Mouse (Mus musculus): ENCODE measurements at regions not wholly inside any gene's neighbourhood (a gene's known extent, or its start where the extent isn't known, plus 50 kb on each side); places are given as distances from the start of the nearest gene placed in this dataset.

GRCm38 (mm10) chr11:63413106-63413505 lies 284.3 kb downstream of the Pmp22 start:
- peak overlapping the region; percentile 57 for H3K4me2 ChIP-seq (replicated peaks; ENCODE audit: low read depth, low read length)
- ATAC-seq (no peak), DNase-seq (ENCODE audit: low spot score) (peak; percentile 20)
- H3K9ac ChIP-seq (replicated peaks; ENCODE audit: low read depth), result no peak overlapping the region
- 18% methylated on average over 13 of the region's 13 CpGs for WGBS
- H3K4me1 ChIP-seq (ENCODE audit: insufficient read depth, low read depth, low read length), result peaks cover 3% of the 10 kb centered on the region; the same call in 1 of the 2 replicates
- H3K27ac ChIP-seq (ENCODE audit: low read length), result no peak overlapping the region
- no peaks in the 10 kb centered on the region for H3K9me3 ChIP-seq (ENCODE audit: low read length)
- H3K27me3 ChIP-seq (replicated peaks; ENCODE audit: insufficient read depth, low read length), result peaks cover 8% of the 10 kb centered on the region; the same call in 1 of the 2 replicates
- TF ChIP-seq CTCF (IDR thresholded peaks at IDR 0.05), result no peak
- no peaks in the 10 kb centered on the region for H3K36me3 ChIP-seq (ENCODE audit: insufficient read depth, low read length)
- peak overlapping the region; percentile 34 for H3K4me3 ChIP-seq (ENCODE audit: low read depth, low read length)

- WGBS, result 60% methylated on average over 4 of the region's 4 CpGs
- peaks cover 8% of the 10 kb centered on the region; the same call in 1 of the 2 replicates for H3K27me3 ChIP-seq (replicated peaks; ENCODE audit: insufficient read depth, low read length)
- ATAC-seq, result no peak
- H3K9ac ChIP-seq (replicated peaks; ENCODE audit: low read depth), result no peak overlapping the region
- H3K4me1 ChIP-seq (ENCODE audit: insufficient read depth, low read depth, low read length), result peaks cover 3% of the 10 kb centered on the region; the same call in 1 of the 2 replicates
- no peak overlapping the region; the same call in 1 of the 2 replicates for H3K4me2 ChIP-seq (replicated peaks; ENCODE audit: low read depth, low read length)
- no peaks in the 10 kb centered on the region for H3K36me3 ChIP-seq (ENCODE audit: insufficient read depth, low read length)
- H3K9me3 ChIP-seq (ENCODE audit: low read length), result no peaks in the 10 kb centered on the region
- TF ChIP-seq CTCF (IDR thresholded peaks at IDR 0.05) (no peak), EP300 (IDR thresholded peaks at IDR 0.05) (no peak)
- no peak overlapping the region for H3K27ac ChIP-seq (ENCODE audit: low read length)
- no peak overlapping the region for H3K4me3 ChIP-seq (ENCODE audit: low read depth, low read length)
- no peak for DNase-seq (ENCODE audit: low spot score)
These were observed 284.8 kb downstream of the Pmp22 start for GRCm38 (mm10) chr11:63413621-63414020.

- H3K4me3 ChIP-seq (ENCODE audit: low read depth, low read length), result no peak overlapping the region
- DNase-seq (ENCODE audit: low spot score), result peak; percentile 30
- H3K27me3 ChIP-seq (replicated peaks; ENCODE audit: insufficient read depth, low read length), result peaks cover 8% of the 10 kb centered on the region; the same call in 1 of the 2 replicates
These were observed 289.4 kb downstream of the Pmp22 start for GRCm38 (mm10) chr11:63418042-63418776.

GRCm38 (mm10) chr11:63420341-63420740 lies 291.6 kb downstream of the Pmp22 start:
- Histone ChIP-seq H3K4me1 (ENCODE audit: insufficient read depth, low read depth, low read length) (no peaks in the 10 kb centered on the region), H3K36me3 (ENCODE audit: insufficient read depth, low read length) (no peaks in the 10 kb centered on the region), H3K9me3 (ENCODE audit: low read length) (no peaks in the 10 kb centered on the region), H3K9ac (replicated peaks; ENCODE audit: low read depth) (no peak overlapping the region), H3K4me3 (ENCODE audit: low read depth, low read length) (no peak overlapping the region), H3K27me3 (replicated peaks; ENCODE audit: insufficient read depth, low read length) (0 out of 2 replicates have a peak, but pooled peaks cover 4% of the 10 kb centered on the region), H3K4me2 (replicated peaks; ENCODE audit: low read depth, low read length) (no peak overlapping the region), H3K27ac (ENCODE audit: low read length) (no peak overlapping the region)
- whole genome bisulfite sequencing, result 65% methylated on average over 3 of the region's 3 CpGs
- peak; percentile 21 for DNase-seq (ENCODE audit: low spot score)
- no peak for ATAC-seq
- TF ChIP-seq CTCF (IDR thresholded peaks at IDR 0.05) (no peak), EP300 (IDR thresholded peaks at IDR 0.05) (no peak)

More at GRCm38 (mm10) chr11:63418042-63418776, 289.4 kb downstream of the Pmp22 start:
- no peaks in the 10 kb centered on the region for H3K36me3 ChIP-seq (ENCODE audit: insufficient read depth, low read length)
- TF ChIP-seq EP300 (IDR thresholded peaks at IDR 0.05), result no peak
- TF ChIP-seq CTCF (IDR thresholded peaks at IDR 0.05), result no peak
- H3K4me1 ChIP-seq (ENCODE audit: insufficient read depth, low read depth, low read length), result peaks cover 1% of the 10 kb centered on the region; the same call in 1 of the 2 replicates
- no peak overlapping the region for H3K4me2 ChIP-seq (replicated peaks; ENCODE audit: low read depth, low read length)
- no peak overlapping the region for H3K27ac ChIP-seq (ENCODE audit: low read length)
- H3K9me3 ChIP-seq (ENCODE audit: low read length), result no peaks in the 10 kb centered on the region
- WGBS, result 57% methylated on average over 5 of the region's 5 CpGs
- ATAC-seq, result 0 out of 2 replicates have a peak, but pooled peaks have one; percentile 30
- H3K9ac ChIP-seq (replicated peaks; ENCODE audit: low read depth), result no peak overlapping the region

- Histone ChIP-seq H3K9me3 (ENCODE audit: low read length) (no peaks in the 10 kb centered on the region), H3K36me3 (ENCODE audit: insufficient read depth, low read length) (no peaks in the 10 kb centered on the region), H3K9ac (replicated peaks; ENCODE audit: low read depth) (no peak overlapping the region), H3K27ac (ENCODE audit: low read length) (no peak overlapping the region), H3K4me3 (ENCODE audit: low read depth, low read length) (no peak overlapping the region), H3K27me3 (replicated peaks; ENCODE audit: insufficient read depth, low read length) (0 out of 2 replicates have a peak, but pooled peaks cover 4% of the 10 kb centered on the region), H3K4me2 (replicated peaks; ENCODE audit: low read depth, low read length) (no peak overlapping the region), H3K4me1 (ENCODE audit: insufficient read depth, low read depth, low read length) (no peaks in the 10 kb centered on the region)
- no peak for TF ChIP-seq CTCF (IDR thresholded peaks at IDR 0.05)
- no peak for TF ChIP-seq EP300 (IDR thresholded peaks at IDR 0.05)
- no peak for DNase-seq (ENCODE audit: low spot score)
- no peak for ATAC-seq
- WGBS, result 45% methylated on average over 3 of the region's 3 CpGs
These were observed 293.3 kb downstream of the Pmp22 start for GRCm38 (mm10) chr11:63422069-63422468.

GRCm38 (mm10) chr11:63424319-63424718 lies 295.5 kb downstream of the Pmp22 start:
- Histone ChIP-seq H3K36me3 (ENCODE audit: insufficient read depth, low read length) (no peaks in the 10 kb centered on the region), H3K27ac (ENCODE audit: low read length) (no peak overlapping the region), H3K9me3 (ENCODE audit: low read length) (no peaks in the 10 kb centered on the region), H3K4me2 (replicated peaks; ENCODE audit: low read depth, low read length) (no peak overlapping the region), H3K27me3 (replicated peaks; ENCODE audit: insufficient read depth, low read length) (no peaks in the 10 kb centered on the region), H3K9ac (replicated peaks; ENCODE audit: low read depth) (no peak overlapping the region), H3K4me3 (ENCODE audit: low read depth, low read length) (no peak overlapping the region), H3K4me1 (ENCODE audit: insufficient read depth, low read depth, low read length) (no peaks in the 10 kb centered on the region)
- TF ChIP-seq CTCF (IDR thresholded peaks at IDR 0.05), result no peak
- no peak for TF ChIP-seq EP300 (IDR thresholded peaks at IDR 0.05)
- 64% methylated on average over 3 of the region's 3 CpGs for WGBS
- no peak for DNase-seq (ENCODE audit: low spot score)
- ATAC-seq, result no peak
